Mouse (Mus musculus): ENCODE data around the gene Ikzf5.
A peak's percentile ranks its signal among the peaks of the same experiment; 100 is the strongest.

GRCm38 (mm10) chr7:131370648-131371469, 39.5 kb downstream of the Ikzf5 start, which contains the start of gene Pstk:
- TF ChIP-seq CTCF (IDR thresholded peaks at IDR 0.05): peak; percentile 99
- 0 out of 2 replicates have a peak, but pooled peaks have one; percentile 27 for TF ChIP-seq EP300 (IDR thresholded peaks at IDR 0.05; ENCODE audit: insufficient read depth, low read depth, low read length)

All from heart, adult 2 months (tissue).